Mouse (Mus musculus) embryonic fibroblast, embryonic 13.5 days (primary cell): Measurements from ENCODE around the gene Tspyl1. TPM values are rescaled to one million over a fixed set of nuclear protein-coding genes. Genes with fewer than 3 reads are reported as not detected.
A peak's percentile ranks its signal among the peaks of the same experiment; 100 is the strongest.

Source experiments
- H3K27ac ChIP-seq: 2 replicates; pipeline ENCODE4 v1.5.1; 2012; ENCODE audit warnings: low read length, control low read depth, inconsistent platforms; ENCODE audit not compliant: insufficient read depth
- H3K4me1 ChIP-seq: 2 replicates; pipeline ENCODE4 v1.6.1; 2011; ENCODE audit warnings: low read length; ENCODE audit not compliant: control insufficient read depth, insufficient read depth
- H3K4me3 ChIP-seq: 2 replicates; pipeline ENCODE4 v1.5.1; 2011; ENCODE audit warnings: mild to moderate bottlenecking, control low read depth, low read length; ENCODE audit not compliant: insufficient read depth
- CTCF ChIP-seq: IDR thresholded peaks from 2 replicates; pipeline ENCODE4 v1.5.1; 2011; ENCODE audit warnings: mild to moderate bottlenecking, control low read depth, low read length, moderate library complexity, borderline replicate concordance; ENCODE audit not compliant: insufficient read depth
- POLR2A ChIP-seq: IDR thresholded peaks from 2 replicates; pipeline ENCODE4 v1.6.1; 2011; ENCODE audit warnings: low read depth, mild to moderate bottlenecking, control low read depth, low read length, moderate library complexity
- polyA plus RNA-seq: library from polyadenylated mRNA; stranded (reverse); fragments of >200 nt; gene quantifications from 2 replicates; pipeline ENCODE4 v1.2.4, GENCODE M21; 2011; ENCODE audit warnings: low read depth; ENCODE audit not compliant: missing spikeins, insufficient read length

Gene Tspyl1
- polyA plus RNA-seq, 1 experiment, result 62.7 TPM

DNA sequence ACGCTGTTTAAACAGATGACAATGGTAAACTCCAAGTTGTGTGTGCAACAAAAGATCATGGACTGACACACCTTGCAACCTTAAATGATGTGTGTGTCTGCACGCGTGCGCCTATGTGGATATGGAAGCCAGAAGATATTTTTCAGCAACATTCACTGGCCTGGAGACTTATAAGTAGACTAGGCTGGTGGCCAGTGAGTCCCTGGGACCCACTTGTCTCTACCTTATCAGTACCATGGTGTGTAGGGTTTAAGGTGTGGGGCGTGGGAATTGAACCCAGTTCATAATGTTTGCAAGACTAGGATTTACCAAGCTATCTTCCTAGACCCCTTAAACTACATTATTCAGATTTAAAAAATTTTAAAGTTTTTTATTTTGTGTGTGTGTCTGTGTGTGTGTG is 45.2 kb downstream of the Tspyl1 start:
- no peak overlapping the region for H3K4me3 ChIP-seq
- TF ChIP-seq CTCF, result no peak
- TF ChIP-seq POLR2A, result no peak
- no peaks in the 10 kb centered on the region for H3K4me1 ChIP-seq
- no peak overlapping the region for H3K27ac ChIP-seq

DNA sequence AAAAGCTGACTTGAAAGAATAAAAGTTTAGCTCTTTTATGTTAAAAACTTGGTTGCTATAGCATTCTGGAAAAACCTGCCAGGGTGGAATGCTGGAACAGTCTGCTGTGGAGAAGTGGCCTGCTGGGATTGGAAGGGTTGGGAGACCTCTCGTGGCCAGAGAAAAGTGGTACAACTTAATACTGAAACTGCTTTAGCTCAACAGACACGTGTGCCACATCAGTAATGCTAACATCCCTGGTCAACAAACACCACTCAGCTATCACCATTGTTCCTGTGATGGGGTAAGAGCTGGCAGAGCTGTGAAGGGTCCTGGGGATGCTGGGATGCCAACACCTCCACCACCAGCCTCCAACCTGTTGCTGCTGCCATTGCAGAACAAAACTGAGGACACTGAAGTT is 46.3 kb downstream of the Tspyl1 start:
- no peak overlapping the region for H3K27ac ChIP-seq
- TF ChIP-seq POLR2A, result no peak
- TF ChIP-seq CTCF, result peak; percentile 51; the same call in 1 of the 2 replicates

More for the DNA sequence above, 46.3 kb downstream of the Tspyl1 start:
- Histone ChIP-seq H3K4me1 (no peaks in the 10 kb centered on the region), H3K4me3 (no peak overlapping the region)

Other genes with a start within 250 kb of the Tspyl1 start
- not detected in 2 replicates for gene Trappc3l, start 244.6 kb upstream of the Tspyl1 start, polyA plus RNA-seq
- 0.14 TPM in 1 of 2 replicates, not detected in the other for gene Calhm4, start 237.9 kb upstream of the Tspyl1 start, polyA plus RNA-seq
- 2.0 and 2.7 TPM in 2 replicates for gene Calhm5, start 185.7 kb upstream of the Tspyl1 start, polyA plus RNA-seq
- not detected in 2 replicates for gene Calhm6, start 154.2 kb upstream of the Tspyl1 start, polyA plus RNA-seq
- 77.3 and 81.1 TPM in 2 replicates for gene Dse, start 74.5 kb upstream of the Tspyl1 start, polyA plus RNA-seq
- gene Tspyl4, start 15.3 kb downstream of the Tspyl1 start, polyA plus RNA-seq, result 14.6 and 18.7 TPM in 2 replicates
- 20.2 and 23.0 TPM in 2 replicates for gene Col10a1, start 107.8 kb downstream of the Tspyl1 start, polyA plus RNA-seq
- 8.9 and 10.0 TPM in 2 replicates for gene Nt5dc1, start 136.4 kb downstream of the Tspyl1 start, polyA plus RNA-seq
- gene Frk, start 201.2 kb downstream of the Tspyl1 start, polyA plus RNA-seq, result 14.0 and 14.3 TPM in 2 replicates